Mouse (Mus musculus): ENCODE data around the gene Slc2a2.

Gene Slc2a2

GRCm38 (mm10) chr3:28697797-28698196, at the start of gene Slc2a2:
Gene Slc2a2, plus strand, starts transcription at chr3:28697903.
- no peak for DNase-seq (ENCODE audit: extremely low spot score, low read depth, low spot score)

DNA sequence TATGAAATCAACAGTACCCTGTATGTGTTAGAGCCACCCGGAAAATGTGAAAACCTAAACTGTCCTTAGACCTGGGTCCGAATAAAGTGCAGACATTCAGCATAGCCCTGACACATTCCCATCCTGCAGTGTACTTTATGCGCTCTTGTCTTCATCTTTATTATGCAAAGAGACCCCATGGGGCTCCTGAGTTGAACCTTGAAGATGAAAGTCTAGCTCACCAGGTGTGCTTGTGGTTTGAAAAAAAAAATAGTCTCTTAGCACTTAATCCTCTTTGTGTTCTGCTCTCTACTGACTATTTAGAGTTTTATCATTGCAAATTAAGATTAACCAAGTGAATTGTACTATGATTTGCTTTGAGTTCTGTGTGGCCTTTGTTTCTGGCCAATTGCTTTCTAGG, 45.1 kb upstream of the Slc2a2 start:
- DNase-seq (ENCODE audit: extremely low spot score, low read depth, low spot score) = no peak

DNA sequence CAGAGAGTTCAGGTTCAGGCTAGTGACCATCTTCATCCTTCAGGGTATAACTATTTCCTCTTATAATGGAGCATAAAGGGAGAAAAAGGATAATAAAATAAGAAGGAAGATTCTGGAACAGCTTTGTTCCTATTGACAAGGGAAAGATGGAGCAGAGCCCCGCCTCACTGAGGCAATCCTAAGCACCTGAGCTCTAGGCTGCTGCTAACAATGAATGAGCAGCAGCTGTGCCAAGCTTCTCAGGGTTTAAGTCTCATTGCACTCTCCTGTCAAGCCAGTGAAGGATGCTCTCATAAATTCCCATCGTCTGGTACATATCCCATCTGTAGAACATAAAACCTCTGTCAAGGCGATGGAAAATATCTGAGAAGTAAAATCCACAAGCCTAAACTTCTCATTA, 44.7 kb upstream of the Slc2a2 start:
- no peak for DNase-seq (ENCODE audit: extremely low spot score, low read depth, low spot score)

- no peak for DNase-seq (ENCODE audit: extremely low spot score, low read depth, low spot score)
These were observed 43.0 kb upstream of the Slc2a2 start for GRCm38 (mm10) chr3:28654740-28655139.

DNA sequence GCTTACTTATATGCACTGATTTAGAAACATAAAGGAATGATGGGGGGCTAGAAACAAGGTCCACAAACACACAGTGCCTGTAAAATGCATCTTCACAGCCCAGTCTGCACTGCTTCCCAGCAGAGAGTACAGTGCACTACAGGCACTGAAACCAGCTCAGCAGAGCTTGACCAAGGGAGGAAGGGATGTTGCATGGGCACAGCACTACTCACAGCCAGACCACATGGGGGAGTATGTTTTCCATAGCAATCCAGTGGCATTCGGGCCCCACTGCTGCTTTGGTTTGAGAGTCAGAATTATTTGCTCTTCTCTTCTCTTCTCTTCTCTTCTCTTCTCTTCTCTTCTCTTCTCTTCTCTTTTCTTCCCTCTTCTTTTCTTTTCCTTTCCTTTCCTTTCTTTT, 39.4 kb upstream of the Slc2a2 start:
- no peak for DNase-seq (ENCODE audit: extremely low spot score, low read depth, low spot score)

DNA sequence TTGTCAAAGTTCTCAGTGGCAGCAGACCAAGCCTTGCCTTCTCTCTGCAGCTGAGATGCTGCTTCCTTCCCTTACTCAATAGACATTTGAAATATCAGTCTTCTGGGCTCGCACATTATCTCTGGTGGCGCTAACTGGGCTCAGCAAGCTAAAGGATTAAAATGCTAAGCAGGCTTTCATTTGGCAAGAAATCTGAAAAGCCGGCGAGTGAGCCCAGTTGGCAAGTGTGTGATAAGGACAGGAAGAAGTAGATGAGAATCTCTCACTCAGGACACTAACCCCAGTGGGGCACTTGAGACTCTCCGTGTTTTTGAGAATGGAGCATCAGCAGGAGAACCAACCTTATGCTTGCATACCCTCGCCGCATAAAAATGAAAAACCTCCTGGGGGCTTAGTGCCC, 16.9 kb upstream of the Slc2a2 start:
- no peak for DNase-seq (ENCODE audit: extremely low spot score, low read depth, low spot score)

GRCm38 (mm10) chr3:28681866-28682265, 15.8 kb upstream of the Slc2a2 start:
- no peak for DNase-seq (ENCODE audit: extremely low spot score, low read depth, low spot score)

GRCm38 (mm10) chr3:28682411-28682810, 15.3 kb upstream of the Slc2a2 start:
- DNase-seq (ENCODE audit: extremely low spot score, low read depth, low spot score) = no peak

DNA sequence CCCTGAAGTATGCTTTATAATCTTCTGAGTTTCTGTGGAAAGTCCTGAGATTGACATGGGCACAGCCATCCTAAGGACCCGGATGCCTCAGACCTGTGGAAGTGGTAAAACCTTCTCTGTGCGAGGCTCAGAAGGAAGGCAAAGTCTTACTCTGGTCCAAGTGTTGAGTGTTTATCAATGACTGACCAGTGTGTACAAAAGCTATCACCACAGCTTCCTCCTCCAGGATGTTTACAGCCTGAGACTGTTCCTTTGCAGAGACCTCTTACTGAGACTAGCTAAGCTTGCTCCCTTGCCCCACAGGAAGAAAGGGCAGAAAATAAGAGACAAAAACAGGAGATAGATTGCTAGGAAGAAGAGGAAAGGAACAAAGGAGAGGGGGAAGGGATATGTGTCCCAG, 12.2 kb upstream of the Slc2a2 start:
- no peak for DNase-seq (ENCODE audit: extremely low spot score, low read depth, low spot score)

GRCm38 (mm10) chr3:28694811-28695210, 2.9 kb upstream of the Slc2a2 start:
- DNase-seq (ENCODE audit: extremely low spot score, low read depth, low spot score) = no peak

GRCm38 (mm10) chr3:28695608-28696007, 2.1 kb upstream of the Slc2a2 start:
- no peak for DNase-seq (ENCODE audit: extremely low spot score, low read depth, low spot score)

- no peak for DNase-seq (ENCODE audit: extremely low spot score, low read depth, low spot score)
These were observed 1.5 kb upstream of the Slc2a2 start for GRCm38 (mm10) chr3:28696162-28696561.

GRCm38 (mm10) chr3:28699601-28700000, 1.9 kb downstream of the Slc2a2 start:
- DNase-seq (ENCODE audit: extremely low spot score, low read depth, low spot score) = no peak

DNA sequence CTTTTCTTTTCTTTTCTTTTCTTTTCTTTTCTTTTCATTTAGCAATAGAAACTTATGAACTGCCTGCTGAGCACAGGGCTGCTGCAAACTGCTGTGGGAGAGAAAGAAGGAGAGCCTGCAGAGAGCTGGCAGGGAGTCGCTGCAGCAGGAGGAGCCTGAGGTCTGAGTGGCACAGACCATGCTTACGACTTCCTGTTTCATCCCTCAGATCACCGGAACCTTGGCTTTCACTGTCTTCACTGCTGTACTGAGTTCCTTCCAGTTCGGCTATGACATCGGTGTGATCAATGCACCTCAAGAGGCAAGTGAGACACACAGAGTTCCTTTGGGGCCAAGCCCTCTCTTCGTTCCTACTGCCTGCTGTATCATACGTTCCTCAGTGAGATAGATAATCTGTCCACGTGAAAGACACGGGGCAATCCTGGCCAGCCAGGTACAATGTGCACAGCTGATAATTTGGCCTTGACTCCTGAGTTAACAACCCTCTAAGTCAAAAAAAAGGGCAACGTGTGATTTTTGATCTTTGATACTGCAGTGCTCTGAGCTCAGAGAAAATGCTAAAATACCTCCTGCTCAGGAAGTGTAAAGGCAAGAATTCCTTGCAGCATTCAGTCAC, 7.9 kb downstream of the Slc2a2 start:
- no peak for DNase-seq (ENCODE audit: extremely low spot score, low read depth, low spot score)

- no peak for DNase-seq (ENCODE audit: extremely low spot score, low read depth, low spot score)
These were observed 9.0 kb downstream of the Slc2a2 start for GRCm38 (mm10) chr3:28706736-28707135.

- no peak for DNase-seq (ENCODE audit: extremely low spot score, low read depth, low spot score)
These were observed 12.0 kb downstream of the Slc2a2 start for GRCm38 (mm10) chr3:28709740-28710139.

DNA sequence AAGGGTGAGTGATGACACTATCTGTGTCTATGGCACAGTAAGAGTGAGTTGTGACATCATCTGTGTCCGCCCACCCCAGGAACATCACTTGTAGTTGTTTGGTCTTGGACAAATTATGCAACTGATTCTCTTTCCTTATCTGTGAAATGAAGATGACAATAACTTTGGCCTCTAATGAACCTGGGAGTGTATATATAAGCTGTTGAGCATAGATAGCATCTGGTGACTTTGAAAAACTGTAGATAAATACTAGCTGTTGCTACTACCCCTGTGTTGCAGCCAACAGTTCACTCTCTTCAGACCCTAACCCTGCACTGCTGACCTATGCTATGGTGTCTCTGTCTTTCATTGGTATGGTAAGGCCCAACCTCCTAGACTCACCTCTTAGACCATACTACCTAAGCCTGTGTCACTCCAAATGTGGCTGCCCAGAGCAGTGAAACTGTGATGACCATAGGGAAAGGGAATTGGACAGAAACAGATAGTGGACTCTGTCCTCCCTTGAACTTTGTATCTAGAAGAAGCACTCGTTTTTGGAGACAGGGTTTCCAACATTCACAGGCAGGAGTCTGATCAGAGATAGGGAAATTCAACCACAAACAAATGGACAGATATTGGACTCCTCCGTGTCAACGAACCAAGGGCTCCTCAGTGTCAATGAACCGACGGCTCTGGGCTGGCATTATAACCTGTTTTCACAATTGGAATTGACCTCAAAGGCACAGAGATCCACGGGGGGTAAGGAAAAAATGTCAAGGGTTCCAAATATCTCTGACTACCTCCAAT, 16.4 kb downstream of the Slc2a2 start:
- no peak for DNase-seq (ENCODE audit: extremely low spot score, low read depth, low spot score)

- no peak for DNase-seq (ENCODE audit: extremely low spot score, low read depth, low spot score)
These were observed 20.8 kb downstream of the Slc2a2 start for GRCm38 (mm10) chr3:28718521-28718920.

DNA sequence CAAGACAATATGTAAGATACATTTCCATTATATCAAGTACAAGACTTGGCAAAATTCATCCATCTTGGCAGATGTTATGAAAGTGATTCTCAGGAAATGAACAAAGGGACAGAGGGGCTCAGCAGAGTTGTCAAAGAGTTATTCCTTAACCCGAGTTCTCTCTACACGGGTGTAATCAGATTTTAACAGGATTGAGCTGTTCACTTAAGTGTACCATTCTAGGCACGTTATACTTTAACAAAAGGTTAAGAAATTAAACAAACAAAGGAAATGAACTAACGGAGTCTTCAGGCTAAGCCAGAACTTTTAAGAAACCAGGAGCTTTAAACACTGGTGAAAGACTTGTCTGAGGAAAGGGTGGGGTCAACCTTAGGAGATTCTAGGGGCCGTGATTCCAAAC, 23.5 kb downstream of the Slc2a2 start:
- no peak for DNase-seq (ENCODE audit: extremely low spot score, low read depth, low spot score)

DNA sequence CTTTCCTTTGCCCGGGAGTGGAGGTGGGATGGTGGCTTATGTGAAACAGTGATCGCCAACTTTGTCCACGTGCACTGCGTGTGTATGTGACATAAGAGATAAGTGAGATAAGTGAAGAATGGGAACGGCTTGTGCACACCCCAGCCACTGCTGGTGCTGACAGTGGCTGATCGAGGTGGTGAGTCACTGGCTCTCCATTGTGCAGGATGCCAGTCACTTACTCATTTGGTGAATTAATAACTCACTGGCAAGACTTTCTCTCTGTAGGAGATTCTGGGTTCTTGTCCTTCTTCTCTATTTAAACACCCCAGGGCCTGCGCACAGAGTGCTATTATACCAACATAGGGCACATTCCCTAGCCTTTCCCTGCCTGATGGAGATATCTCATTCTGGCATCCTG, 24.1 kb downstream of the Slc2a2 start:
- no peak for DNase-seq (ENCODE audit: extremely low spot score, low read depth, low spot score)

DNA sequence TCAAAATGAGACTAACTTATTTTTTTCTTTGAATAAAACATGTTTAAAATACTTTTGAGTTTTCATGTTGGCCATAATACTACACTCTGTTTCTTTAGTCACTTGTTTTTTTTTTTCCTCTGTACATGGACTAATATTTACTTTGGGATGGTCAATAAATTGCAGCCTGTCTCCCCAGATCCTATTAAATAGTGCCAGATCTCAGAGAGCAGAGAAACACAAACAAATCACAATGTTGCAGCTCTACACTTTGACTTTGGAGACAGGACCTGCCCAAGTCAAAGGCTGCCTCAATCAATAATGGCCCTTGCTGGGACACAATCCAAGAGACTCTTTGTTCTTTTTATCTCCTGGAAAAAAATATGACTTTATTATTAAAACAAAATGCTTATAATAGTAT, 24.8 kb downstream of the Slc2a2 start:
- DNase-seq (ENCODE audit: extremely low spot score, low read depth, low spot score) = no peak

GRCm38 (mm10) chr3:28723534-28723933, 25.8 kb downstream of the Slc2a2 start:
- DNase-seq (ENCODE audit: extremely low spot score, low read depth, low spot score) = no peak

- DNase-seq (ENCODE audit: extremely low spot score, low read depth, low spot score) = no peak
These were observed 27.5 kb downstream of the Slc2a2 start for GRCm38 (mm10) chr3:28725203-28725602.

Data from hindlimb bud, embryonic 11.5 days (tissue).